19 mouse cellular contexts compared by ENCODE assay signal in genomic region chr5:111395771-111396170, GRCm38 (mm10). TPM values are rescaled to one million over a fixed set of nuclear protein-coding genes. Genes with fewer than 3 reads are reported as not detected.
DNase-seq lines count a peak whose midpoint lies in the region; ATAC-seq and TF ChIP-seq lines count a peak whose summit lies in the region.
"Had no signal": no experiment of that assay in that cellular context is flagged by ENCODE, and none has a peak within 500 bp of the region (broad histone marks: within the 10 kb centered on the region; RNA-seq: fewer than 3 reads in every experiment).

No protein-coding gene starts in this region.

- no peak overlapping the region for H3K4me3 ChIP-seq in forebrain, embryonic 14.5 days (ENCODE audit: low read depth, low read length)
- no peak overlapping the region for H3K4me3 ChIP-seq in forebrain, embryonic 11.5 days (ENCODE audit: low read depth, low read length)
- H3K4me3 ChIP-seq in neural tube, embryonic 15.5 days (replicated peaks): no peak overlapping the region
- H3K4me3 ChIP-seq in limb, embryonic 10.5 days: no peak overlapping the region
- H3K4me3 ChIP-seq in left cerebral cortex, adult 2 months: no peak overlapping the region
- H3K4me3 ChIP-seq: gastrocnemius, adult 2 months; heart, embryonic 15.5 days; midbrain, embryonic 12.5 days had no signal

- intact Hi-C loops in left cerebral cortex, adult 2 months (cut with DNase I): no loop called here

- no peaks in the 10 kb centered on the region for H3K36me3 ChIP-seq in forebrain, embryonic 14.5 days (ENCODE audit: control insufficient read depth, insufficient read depth, low read length)
- no peaks in the 10 kb centered on the region for H3K36me3 ChIP-seq in forebrain, embryonic 11.5 days (ENCODE audit: control insufficient read depth, insufficient read depth, low read length)
- no peaks in the 10 kb centered on the region for H3K36me3 ChIP-seq in neural tube, embryonic 15.5 days
- H3K36me3 ChIP-seq in limb, embryonic 10.5 days: no peaks in the 10 kb centered on the region
- H3K36me3 ChIP-seq: heart, embryonic 15.5 days; midbrain, embryonic 12.5 days had no signal

- TF ChIP-seq CTCF in left cerebral cortex, adult 2 months (IDR thresholded peaks at IDR 0.05): no peak

- no peaks in the 10 kb centered on the region for H3K9me3 ChIP-seq in forebrain, embryonic 14.5 days (replicated peaks; ENCODE audit: control insufficient read depth, low read length)
- H3K9me3 ChIP-seq in forebrain, embryonic 11.5 days (ENCODE audit: control insufficient read depth, low read length): no peaks in the 10 kb centered on the region
- H3K9me3 ChIP-seq in neural tube, embryonic 15.5 days (replicated peaks): no peaks in the 10 kb centered on the region
- H3K9me3 ChIP-seq in limb, embryonic 10.5 days (replicated peaks): no peaks in the 10 kb centered on the region
- H3K9me3 ChIP-seq: heart, embryonic 15.5 days; midbrain, embryonic 12.5 days had no signal

- no peak for ATAC-seq in forebrain, embryonic 14.5 days
- no peak for ATAC-seq in forebrain, embryonic 11.5 days (replicated peaks; ENCODE audit: low FRiP score)
- no peak for ATAC-seq in neural tube, embryonic 15.5 days (ENCODE audit: low FRiP score)

- DNase-seq in forebrain, embryonic 14.5 days (ENCODE audit: low spot score): peak; percentile 17
- no peak for DNase-seq in forebrain, embryonic 11.5 days (ENCODE audit: low spot score)
- peak; percentile 38 for DNase-seq in neural tube, embryonic 10.5 days (ENCODE audit: extremely low spot score, low spot score)
- DNase-seq in limb, embryonic 10.5 days (ENCODE audit: low spot score): peak; percentile 46
- DNase-seq in natural killer cell, adult 2 months (ENCODE audit: low spot score in 2 of 2): no peak
- no peak for DNase-seq in left cerebral cortex, adult 2 months (ENCODE audit: extremely low spot score in 1 of 2, low spot score in 2 of 2)
- DNase-seq: adrenal gland, postnatal 36 days; B cell, adult 2 months; cerebellum, adult 18-20 months; cerebellum, postnatal 36 days; gastrocnemius, adult 2 months; heart, postnatal 4 days; kidney, adult 18-20 months; kidney, postnatal 25 days; thymus, adult 18-20 months had no signal

- H3K4me1 ChIP-seq in forebrain, embryonic 14.5 days (ENCODE audit: control insufficient read depth, insufficient read depth, low read length): peaks cover 43% of the 10 kb centered on the region
- H3K4me1 ChIP-seq in forebrain, embryonic 11.5 days (replicated peaks; ENCODE audit: control insufficient read depth, insufficient read depth, low read length): peaks cover 25% of the 10 kb centered on the region
- H3K4me1 ChIP-seq in neural tube, embryonic 15.5 days: peaks cover 49% of the 10 kb centered on the region
- peaks cover 66% of the 10 kb centered on the region for H3K4me1 ChIP-seq in limb, embryonic 10.5 days

- no peak overlapping the region for H3K27ac ChIP-seq in forebrain, embryonic 14.5 days (ENCODE audit: low read depth, low read length)
- H3K27ac ChIP-seq in forebrain, embryonic 11.5 days (ENCODE audit: low read depth, low read length): no peak overlapping the region
- no peak overlapping the region for H3K27ac ChIP-seq in neural tube, embryonic 15.5 days (replicated peaks)
- H3K27ac ChIP-seq in limb, embryonic 10.5 days: peak overlapping the region; percentile 88
- no peak overlapping the region for H3K27ac ChIP-seq in left cerebral cortex, adult 2 months
- H3K27ac ChIP-seq: heart, embryonic 15.5 days; liver, embryonic 14.5 days had no signal

- 50% methylated on average over 10 of the region's 10 CpGs for WGBS in forebrain, embryonic 14.5 days
- 53% methylated on average over 10 of the region's 10 CpGs for WGBS in forebrain, embryonic 11.5 days
- 51% methylated on average over 10 of the region's 10 CpGs for WGBS in neural tube, embryonic 15.5 days
- WGBS in limb, embryonic 10.5 days: 56% methylated on average over 10 of the region's 10 CpGs

- H3K9ac ChIP-seq in forebrain, embryonic 14.5 days (ENCODE audit: low read length): no peak overlapping the region
- no peak overlapping the region for H3K9ac ChIP-seq in forebrain, embryonic 11.5 days (ENCODE audit: low read length)
- H3K9ac ChIP-seq in neural tube, embryonic 15.5 days (replicated peaks): no peak overlapping the region
- H3K9ac ChIP-seq: heart, embryonic 15.5 days; liver, embryonic 14.5 days; midbrain, embryonic 12.5 days had no signal

- H3K4me2 ChIP-seq in forebrain, embryonic 14.5 days (ENCODE audit: low read length): no peak overlapping the region
- H3K4me2 ChIP-seq in forebrain, embryonic 11.5 days (ENCODE audit: low read depth, low read length, severe bottlenecking): no peak overlapping the region
- no peak overlapping the region for H3K4me2 ChIP-seq in neural tube, embryonic 15.5 days
- H3K4me2 ChIP-seq: heart, embryonic 15.5 days; midbrain, embryonic 12.5 days had no signal

- H3K27me3 ChIP-seq in forebrain, embryonic 14.5 days (replicated peaks; ENCODE audit: control insufficient read depth, insufficient read depth, low read length): no peaks in the 10 kb centered on the region
- no peaks in the 10 kb centered on the region for H3K27me3 ChIP-seq in forebrain, embryonic 11.5 days (ENCODE audit: control insufficient read depth, insufficient read depth, low read length)
- no peaks in the 10 kb centered on the region for H3K27me3 ChIP-seq in neural tube, embryonic 15.5 days (replicated peaks)
- peaks cover 41% of the 10 kb centered on the region for H3K27me3 ChIP-seq in limb, embryonic 10.5 days (ENCODE audit: low read depth, poor library complexity, severe bottlenecking)

RNA-seq across cellular contexts. Expression of gene Mn1, which starts 21.4 kb away (rescaled TPM):
- 57.2 and 71.2 TPM in 2 replicates for polyA plus RNA-seq in forebrain, embryonic 14.5 days (2014; fragmentation: Nextera tagmentation; extraction: Ambion mirVana)
- polyA plus RNA-seq in forebrain, embryonic 11.5 days (2014; fragmentation: Nextera tagmentation; extraction: Ambion mirVana): 50.9 and 51.9 TPM in 2 replicates
- polyA plus RNA-seq in neural tube, embryonic 15.5 days (2015; fragmentation: Nextera tagmentation; extraction: Ambion mirVana): 15.2 and 18.3 TPM in 2 replicates
- polyA plus RNA-seq in limb, embryonic 10.5 days (2016; fragmentation: Nextera tagmentation; extraction: Ambion mirVana): 7.4 and 13.1 TPM in 2 replicates
- 10 to 100 TPM; 61.9 to 76.6 TPM for total RNA-seq in left cerebral cortex, adult 2 months (2021)

Comparison
In these comparisons a context has a peak if more than half of its experiments do, and no peak if none do; other contexts are left out.
1. DNase-seq: peak in forebrain, embryonic 14.5 days (single experiment), neural tube, embryonic 10.5 days (single experiment) and limb, embryonic 10.5 days (single experiment); none in forebrain, embryonic 11.5 days (single experiment), natural killer cell, adult 2 months (0 of 2) and left cerebral cortex, adult 2 months (0 of 2).